Mouse (Mus musculus): ENCODE results near the gene Tmem135. TPM values are rescaled to one million over a fixed set of nuclear protein-coding genes. Genes with fewer than 3 reads are reported as not detected.

Tmem135 gene
- total and polyA plus RNA-seq, 3 experiments: 7.4 to 33.9 TPM; not detected in 1

DNA sequence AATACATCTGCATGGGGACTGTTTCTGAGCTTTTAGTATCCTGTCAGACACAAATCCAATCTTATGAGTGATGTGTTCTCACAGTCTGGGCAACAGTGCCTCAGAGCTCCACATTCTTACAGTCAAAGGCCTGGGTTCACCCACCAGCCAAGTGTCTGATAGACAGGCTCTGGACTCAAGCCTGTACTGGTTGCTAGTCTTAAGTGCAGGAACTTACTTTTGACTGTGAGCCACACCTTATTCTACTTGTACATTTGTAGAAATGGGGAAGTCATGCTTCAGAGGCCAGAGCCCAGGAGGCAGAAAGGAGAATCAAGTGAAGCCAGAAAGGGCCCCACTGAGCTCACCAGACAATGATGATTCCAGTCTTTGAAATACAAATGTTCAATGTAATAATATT, 226.1 kb downstream of the Tmem135 start:
- Histone ChIP-seq H3K27me3 (ENCODE audit: control insufficient read depth in 1 of 2, insufficient read depth in 2 of 2, low read length in 2 of 2) (no peaks in the 10 kb centered on the region), H3K4me3 (ENCODE audit: control insufficient read depth in 1 of 2, insufficient read depth in 1 of 2, low read depth in 2 of 2, low read length in 2 of 2) (no peak overlapping the region), H3K79me2 (ENCODE audit: control insufficient read depth, insufficient read depth, low read length, poor library complexity) (no peaks in the 10 kb centered on the region), H3K36me3 (ENCODE audit: control insufficient read depth in 1 of 2, insufficient read depth in 2 of 2, low read length in 2 of 2) (peaks cover 0 to 2% of the 10 kb centered on the region in 2 experiments; a peak in 1 of 4 replicates), H3K9me3 (replicated peaks; ENCODE audit: insufficient read depth, low read length) (no peaks in the 10 kb centered on the region), H3K27ac (ENCODE audit: control insufficient read depth, low read depth, low read length) (no peak overlapping the region), H3K4me1 (ENCODE audit: control insufficient read depth in 1 of 2, insufficient read depth in 2 of 2, low read length in 2 of 2) (peaks cover 0 to 3% of the 10 kb centered on the region in 2 experiments; a peak in 1 of 4 replicates), H3K9ac (ENCODE audit: control insufficient read depth, low read depth, low read length, poor library complexity, severe bottlenecking) (no peak overlapping the region)
- TF ChIP-seq SIN3A (IDR thresholded peaks at IDR 0.05; ENCODE audit: low read length): no peak
- DNase-seq (ENCODE audit: low read depth, low spot score): peak; percentile 68

DNA sequence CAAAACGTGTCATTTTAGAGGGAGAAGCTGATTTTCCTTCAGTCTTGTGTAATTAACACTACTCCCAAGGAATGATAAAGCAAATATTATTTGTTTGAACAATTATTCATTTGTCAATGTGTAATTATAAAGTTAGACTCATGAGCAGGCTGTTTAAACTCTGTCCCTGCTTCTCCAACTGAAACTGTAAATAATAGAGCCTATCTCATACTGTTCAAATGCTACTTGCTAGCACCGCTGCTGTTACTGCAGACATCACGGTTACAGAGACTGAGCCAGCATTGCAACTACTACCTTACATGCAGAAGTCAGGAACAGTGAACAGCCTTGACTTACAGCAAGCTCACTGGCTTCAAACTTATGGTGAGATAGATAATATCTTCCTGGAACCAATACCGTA, 229.6 kb downstream of the Tmem135 start:
- no peak overlapping the region for H3K9ac ChIP-seq (ENCODE audit: control insufficient read depth, low read depth, low read length, poor library complexity, severe bottlenecking)
- H3K9me3 ChIP-seq (replicated peaks; ENCODE audit: insufficient read depth, low read length): no peaks in the 10 kb centered on the region
- H3K27ac ChIP-seq (ENCODE audit: control insufficient read depth, low read depth, low read length): no peak overlapping the region
- TF ChIP-seq POLR2AphosphoS5 (IDR thresholded peaks at IDR 0.05; ENCODE audit: borderline replicate concordance, low read depth, low read length) (no peak), GABPA (IDR thresholded peaks at IDR 0.05; ENCODE audit: low read depth, low read length) (no peak)
- no peaks in the 10 kb centered on the region for H3K79me2 ChIP-seq (ENCODE audit: control insufficient read depth, insufficient read depth, low read length, poor library complexity)
- no peak for DNase-seq (ENCODE audit: low read depth, low spot score)
- H3K4me1 ChIP-seq (ENCODE audit: control insufficient read depth in 1 of 2, insufficient read depth in 2 of 2, low read length in 2 of 2): peaks cover 0 to 7% of the 10 kb centered on the region in 2 experiments; a peak in 2 of 4 replicates
- no peaks in the 10 kb centered on the region for H3K27me3 ChIP-seq (ENCODE audit: control insufficient read depth in 1 of 2, insufficient read depth in 2 of 2, low read length in 2 of 2)
- H3K4me3 ChIP-seq (ENCODE audit: control insufficient read depth in 1 of 2, insufficient read depth in 1 of 2, low read depth in 2 of 2, low read length in 2 of 2): no peak overlapping the region
- H3K36me3 ChIP-seq (ENCODE audit: control insufficient read depth in 1 of 2, insufficient read depth in 2 of 2, low read length in 2 of 2): no peaks in the 10 kb centered on the region; a peak in 1 of 4 replicates

DNA sequence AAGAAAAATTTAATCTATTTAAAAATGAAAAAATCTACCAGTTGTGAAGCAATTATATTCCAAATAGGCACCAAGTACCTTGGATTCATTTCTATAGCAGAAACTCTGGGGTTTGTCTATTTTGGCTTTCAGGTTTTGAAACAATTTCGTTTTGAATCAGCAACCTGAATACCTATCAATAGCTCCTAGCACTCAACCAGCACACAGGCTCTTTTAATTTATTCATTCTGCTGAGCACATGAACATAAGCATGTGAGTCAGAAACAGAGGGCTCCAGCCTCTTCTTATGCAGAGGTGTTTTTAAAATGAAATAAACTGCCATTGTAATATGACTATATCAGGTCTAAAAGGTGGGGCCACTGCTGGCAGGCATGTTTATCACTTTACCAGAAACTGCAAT, 231.0 kb downstream of the Tmem135 start:
- H3K27ac ChIP-seq (ENCODE audit: control insufficient read depth, low read depth, low read length): no peak overlapping the region
- H3K4me3 ChIP-seq (ENCODE audit: control insufficient read depth in 1 of 2, insufficient read depth in 1 of 2, low read depth in 2 of 2, low read length in 2 of 2): no peak overlapping the region
- H3K36me3 ChIP-seq (ENCODE audit: control insufficient read depth in 1 of 2, insufficient read depth in 2 of 2, low read length in 2 of 2): no peaks in the 10 kb centered on the region
- H3K9ac ChIP-seq (ENCODE audit: control insufficient read depth, low read depth, low read length, poor library complexity, severe bottlenecking): no peak overlapping the region
- no peak for DNase-seq (ENCODE audit: low read depth, low spot score)
- H3K27me3 ChIP-seq (ENCODE audit: control insufficient read depth in 1 of 2, insufficient read depth in 2 of 2, low read length in 2 of 2): no peaks in the 10 kb centered on the region
- no peaks in the 10 kb centered on the region for H3K79me2 ChIP-seq (ENCODE audit: control insufficient read depth, insufficient read depth, low read length, poor library complexity)
- no peaks in the 10 kb centered on the region for H3K9me3 ChIP-seq (replicated peaks; ENCODE audit: insufficient read depth, low read length)
- peaks cover 0 to 4% of the 10 kb centered on the region in 2 experiments; a peak in 1 of 4 replicates for H3K4me1 ChIP-seq (ENCODE audit: control insufficient read depth in 1 of 2, insufficient read depth in 2 of 2, low read length in 2 of 2)
- TF ChIP-seq MAX (IDR thresholded peaks at IDR 0.05; ENCODE audit: low read length) (no peak), MAFK (IDR thresholded peaks at IDR 0.05; ENCODE audit: borderline replicate concordance, low read depth, low read length) (no peak), ELF1 (IDR thresholded peaks at IDR 0.05; ENCODE audit: low read depth, low read length) (no peak), TBP (IDR thresholded peaks at IDR 0.05; ENCODE audit: low read depth, low read length) (no peak), TAL1 (IDR thresholded peaks at IDR 0.05; ENCODE audit: low read length) (no peak), CHD2 (IDR thresholded peaks at IDR 0.05; ENCODE audit: low read length) (no peak), BHLHE40 (IDR thresholded peaks at IDR 0.05; ENCODE audit: borderline replicate concordance, low read depth, low read length) (no peak), GABPA (IDR thresholded peaks at IDR 0.05; ENCODE audit: low read depth, low read length) (no peak), RCOR1 (IDR thresholded peaks at IDR 0.05; ENCODE audit: low read depth, low read length) (no peak), GATA1 (IDR thresholded peaks at IDR 0.05; ENCODE audit: low read depth, low read length) (no peak), CTCF (IDR thresholded peaks at IDR 0.05 in 2 of 3, conservative IDR thresholded peaks at IDR 0.05 in 1 of 3; ENCODE audit: control insufficient read depth in 1 of 3, insufficient read depth in 1 of 3, low read depth in 2 of 3, low read length in 3 of 3, poor library complexity in 1 of 3, severe bottlenecking in 1 of 3) (no peak), ZMIZ1 (IDR thresholded peaks at IDR 0.05; ENCODE audit: low read depth, low read length) (no peak), ZKSCAN1 (IDR thresholded peaks at IDR 0.05; ENCODE audit: low read depth, low read length) (no peak), EP300 (IDR thresholded peaks at IDR 0.05; ENCODE audit: low read depth in 1 of 2, low read length in 2 of 2) (no peak)
